Mouse (Mus musculus) bone marrow, adult 2 months (tissue): Measurements from ENCODE around the gene Tmem151b.

Source experiments
- CTCF ChIP-seq: fragments of 200-500 bp; IDR thresholded peaks from 2 replicates; pipeline ENCODE4 v1.5.1; 2011; ENCODE audit warnings: low read length, control low read depth; ENCODE audit not compliant: control insufficient read depth, insufficient read depth
- POLR2A ChIP-seq: fragments of 200-500 bp; IDR thresholded peaks from 2 replicates; pipeline ENCODE4 v1.6.1; 2011; ENCODE audit warnings: low read depth, mild to moderate bottlenecking, control low read depth, low read length, borderline replicate concordance; ENCODE audit not compliant: control insufficient read depth

DNA sequence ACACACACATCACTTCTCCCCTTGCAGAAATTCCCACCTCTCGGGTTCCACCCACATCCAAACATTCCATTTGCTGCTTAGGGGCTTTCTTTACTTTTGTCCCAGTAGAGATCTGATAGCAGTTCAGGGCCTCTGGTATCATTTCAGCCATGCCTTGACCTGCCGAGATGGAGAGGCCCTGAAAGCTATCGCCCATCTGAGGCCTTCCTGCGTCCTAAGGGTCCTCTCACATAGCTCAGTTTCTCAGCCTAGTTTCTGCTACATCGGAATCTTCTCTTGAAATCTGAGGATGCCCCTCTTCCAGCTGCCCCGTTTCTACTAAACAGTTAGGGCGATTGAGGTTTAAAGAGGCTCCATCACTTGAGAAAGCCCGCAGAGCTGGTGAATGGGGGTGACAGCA, 44.7 kb upstream of the Tmem151b start:
- TF ChIP-seq CTCF (no peak), POLR2A (no peak)
